Mouse (Mus musculus) lung, embryonic 15.5 days (tissue): ENCODE results near the gene Gbf1. TPM values are rescaled to one million over a fixed set of nuclear protein-coding genes. Genes with fewer than 3 reads are reported as not detected.

Source experiments
- ATAC-seq: fragments of 200-750 bp; cut with Nextera tagmentation; 2 replicates; pipeline ENCODE4 v1.8.0; 2017; ENCODE audit warnings: moderate number of reproducible peaks, borderline replicate concordance; ENCODE audit not compliant: low FRiP score, low TSS enrichment; ENCODE audit errors: extremely low read depth
- H3K27ac ChIP-seq: fragments of 300-500 bp; sonication (generic); 2 replicates; pipeline ENCODE4 v1.5.1; 2015; ENCODE audit warnings: moderate library complexity, mild to moderate bottlenecking, inconsistent platforms
- H3K27me3 ChIP-seq: fragments of 300-500 bp; sonication (generic); 2 replicates; pipeline ENCODE4 v1.6.1; 2015; ENCODE audit warnings: inconsistent platforms
- H3K36me3 ChIP-seq: fragments of 300-500 bp; sonication (generic); 2 replicates; pipeline ENCODE4 v1.6.1; 2015; ENCODE audit warnings: inconsistent platforms
- H3K4me1 ChIP-seq: fragments of 300-500 bp; sonication (generic); 2 replicates; pipeline ENCODE4 v1.6.1; 2015; ENCODE audit warnings: inconsistent platforms
- H3K4me2 ChIP-seq: fragments of 300-500 bp; sonication (generic); 2 replicates; pipeline ENCODE4 v1.6.1; 2015; ENCODE audit warnings: inconsistent platforms, mild to moderate bottlenecking, moderate library complexity
- H3K4me3 ChIP-seq: fragments of 300-500 bp; sonication (generic); 2 replicates; pipeline ENCODE4 v1.5.1; 2015; ENCODE audit warnings: mild to moderate bottlenecking, inconsistent platforms
- H3K9ac ChIP-seq: fragments of 300-500 bp; sonication (generic); 2 replicates; pipeline ENCODE4 v1.6.1; 2015; ENCODE audit warnings: inconsistent platforms
- H3K9me3 ChIP-seq: fragments of 300-500 bp; sonication (generic); 2 replicates; pipeline ENCODE4 v1.6.1; 2016; ENCODE audit warnings: inconsistent platforms
- WGBS: fragments of 180-500 bp; shearing (Covaris S2); methylation state at CpG from one replicate; pipeline ENCODE4 v1.1.7; 2015; 5-methylcytosine and 5-hydroxymethylcytosine counted together
- polyA plus RNA-seq: library from polyadenylated mRNA; unstranded; fragments of >200 nt; fragmentation: Nextera tagmentation; extraction: Ambion mirVana; gene quantifications from 2 replicates; pipeline ENCODE4 v1.2.1, GENCODE M21; 2015

The Gbf1 gene
- polyA plus RNA-seq, 1 experiment from 2014 or later, result 65.0 TPM

DNA sequence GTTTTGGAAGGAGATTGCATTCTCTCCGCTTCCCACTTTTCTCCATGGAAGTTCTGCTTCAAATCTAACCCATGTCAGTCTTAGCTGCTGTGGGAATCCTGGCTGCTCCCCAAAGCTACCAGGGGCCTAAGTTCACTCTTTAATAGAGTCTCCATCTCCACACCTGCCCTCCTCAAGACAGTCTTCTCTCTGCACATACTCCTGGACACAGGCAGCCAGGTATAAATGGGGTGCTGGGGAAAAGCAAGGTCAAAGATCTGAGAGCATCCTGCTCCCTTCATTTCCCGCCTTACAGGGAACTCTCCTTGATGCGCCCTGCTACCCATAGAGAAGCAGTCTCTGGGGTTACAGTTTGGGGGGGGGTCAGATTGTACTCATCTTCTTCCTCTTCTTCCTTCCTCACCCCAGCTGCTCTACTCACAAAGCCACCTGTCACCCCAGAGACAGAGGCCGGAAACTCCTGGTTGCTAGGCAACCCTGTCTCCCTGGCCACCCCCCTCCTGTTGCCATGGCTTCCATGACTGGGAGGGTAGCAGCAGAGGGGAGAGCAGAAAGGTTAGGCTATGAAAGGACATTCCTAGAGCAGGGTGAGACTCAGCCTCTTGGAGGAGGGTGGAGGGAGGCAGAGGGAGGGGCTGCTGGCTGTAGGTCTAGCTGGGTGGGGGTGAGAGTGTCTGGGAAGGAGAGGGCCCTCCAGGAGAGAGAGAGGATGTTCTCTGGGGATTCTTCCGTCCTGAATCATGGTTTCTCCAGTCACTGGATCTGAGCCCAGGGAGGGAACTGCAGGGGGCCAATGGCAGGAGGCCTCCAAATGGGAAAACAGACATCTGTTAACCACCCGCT, 169.0 kb downstream of the Gbf1 start:
- Histone ChIP-seq H3K4me2 (no peak overlapping the region), H3K9me3 (no peaks in the 10 kb centered on the region), H3K27me3 (peaks cover 99% of the 10 kb centered on the region), H3K4me1 (peaks cover 15% of the 10 kb centered on the region), H3K4me3 (no peak overlapping the region), H3K9ac (no peak overlapping the region), H3K36me3 (no peaks in the 10 kb centered on the region), H3K27ac (no peak overlapping the region)
- WGBS, result 24% methylated on average over 6 of the region's 6 CpGs
- no peak for ATAC-seq

DNA sequence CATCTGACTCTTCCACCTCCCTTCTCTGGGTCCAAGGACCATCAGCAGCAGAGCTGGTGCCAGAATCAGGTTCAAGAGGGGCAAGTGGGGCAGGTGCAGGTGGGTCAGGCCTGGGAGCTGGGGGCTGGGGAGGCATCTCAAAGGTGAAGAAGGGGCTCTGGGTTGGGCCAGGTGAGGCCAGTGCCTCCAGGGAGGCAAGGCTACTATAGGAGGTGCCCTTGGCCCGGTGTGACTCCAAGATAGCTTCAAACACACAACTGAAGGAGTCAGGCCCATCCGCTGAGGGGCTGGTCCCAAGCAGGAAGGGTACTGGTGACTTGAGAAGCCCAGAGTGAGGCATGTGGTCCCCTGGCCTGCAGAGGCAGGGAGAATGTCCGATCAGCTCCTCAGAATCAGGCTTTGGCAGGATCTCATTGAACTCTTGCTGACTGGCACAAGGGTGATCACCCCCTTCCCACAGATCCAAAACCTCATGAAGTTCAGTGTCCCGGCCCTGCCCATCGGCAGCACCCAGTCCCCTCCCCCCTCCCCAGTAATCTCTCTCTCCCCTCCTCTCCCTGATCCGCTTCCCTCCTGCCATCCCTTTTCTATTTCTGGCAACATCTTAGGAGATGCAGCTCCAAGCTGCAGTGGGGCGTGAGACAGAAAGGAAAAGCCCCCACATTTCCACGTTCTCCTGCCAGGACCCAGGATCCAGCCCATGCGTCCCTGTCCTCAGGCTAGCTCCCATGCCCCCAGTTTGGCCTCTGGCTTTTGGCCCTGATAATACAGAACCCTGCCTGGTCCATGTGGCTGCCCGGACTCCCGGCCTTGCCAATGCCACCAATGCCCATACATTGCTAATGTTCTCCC, 170.1 kb downstream of the Gbf1 start:
- WGBS, result 46% methylated on average over 11 of the region's 11 CpGs
- Histone ChIP-seq H3K4me3 (no peak overlapping the region), H3K4me2 (no peak overlapping the region), H3K9me3 (no peaks in the 10 kb centered on the region), H3K27me3 (peaks cover 99% of the 10 kb centered on the region), H3K9ac (no peak overlapping the region), H3K4me1 (peaks cover 22% of the 10 kb centered on the region), H3K36me3 (no peaks in the 10 kb centered on the region), H3K27ac (no peak overlapping the region)
- no peak for ATAC-seq

DNA sequence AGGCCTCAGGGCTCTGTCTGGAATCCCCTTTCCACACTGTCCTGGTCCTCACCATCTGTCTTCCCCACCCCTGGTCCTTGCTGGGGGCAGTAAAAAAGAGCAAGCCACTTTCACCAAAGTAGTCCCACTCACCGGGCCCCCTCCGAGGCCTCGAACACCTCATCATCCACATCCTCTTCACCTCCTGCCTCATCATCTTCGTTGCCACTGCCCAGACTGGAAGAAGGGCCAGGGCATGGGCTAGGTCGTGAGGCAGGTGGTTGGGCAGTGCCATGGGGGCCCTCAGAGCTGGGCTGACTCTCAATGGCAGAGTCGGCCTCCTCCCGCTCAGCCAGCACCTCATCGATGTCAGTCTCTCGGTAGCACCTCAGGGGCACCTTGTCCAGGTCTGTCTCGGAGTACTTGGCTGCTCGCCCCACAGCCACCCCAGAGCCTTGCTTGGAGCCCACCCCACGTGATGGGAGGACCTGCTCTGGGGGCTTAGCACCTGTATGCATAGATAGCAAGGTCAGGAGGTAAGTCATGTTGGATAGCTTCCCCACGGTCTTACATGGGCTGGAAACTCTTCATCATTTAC, 170.8 kb downstream of the Gbf1 start:
- peaks cover 96% of the 10 kb centered on the region for H3K27me3 ChIP-seq
- no peaks in the 10 kb centered on the region for H3K36me3 ChIP-seq
- H3K4me2 ChIP-seq, result no peak overlapping the region
- no peak for ATAC-seq
- WGBS, result 67% methylated on average over 13 of the region's 13 CpGs
- H3K27ac ChIP-seq, result no peak overlapping the region
- H3K4me1 ChIP-seq, result peaks cover 21% of the 10 kb centered on the region
- no peaks in the 10 kb centered on the region for H3K9me3 ChIP-seq
- no peak overlapping the region for H3K4me3 ChIP-seq
- no peak overlapping the region for H3K9ac ChIP-seq

DNA sequence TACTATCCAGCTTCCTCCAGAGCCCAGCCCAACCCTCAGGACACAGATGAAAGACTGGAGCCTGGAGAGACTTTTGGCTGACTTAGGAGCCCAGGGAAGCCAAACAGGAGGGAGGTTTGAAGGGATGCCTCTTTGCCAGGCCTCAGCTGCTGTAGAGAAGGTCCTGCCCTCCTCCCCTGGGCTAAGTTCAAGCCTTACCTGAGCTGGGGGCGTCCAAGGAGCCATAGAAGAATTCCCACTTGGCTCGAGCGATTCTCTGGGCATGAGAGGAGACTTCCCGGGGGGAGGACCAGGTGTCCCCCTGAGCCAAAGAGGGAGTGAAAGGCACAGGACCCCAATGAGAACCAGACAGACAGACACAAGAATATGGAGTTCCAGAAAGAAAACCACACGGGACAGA, 171.4 kb downstream of the Gbf1 start:
- Histone ChIP-seq H3K27me3 (peaks cover 89% of the 10 kb centered on the region), H3K9me3 (no peaks in the 10 kb centered on the region), H3K27ac (no peak overlapping the region), H3K9ac (no peak overlapping the region), H3K4me3 (no peak overlapping the region), H3K36me3 (no peaks in the 10 kb centered on the region), H3K4me1 (peaks cover 16% of the 10 kb centered on the region), H3K4me2 (no peak overlapping the region)
- no peak for ATAC-seq
- 66% methylated on average over 5 of the region's 5 CpGs for WGBS

DNA sequence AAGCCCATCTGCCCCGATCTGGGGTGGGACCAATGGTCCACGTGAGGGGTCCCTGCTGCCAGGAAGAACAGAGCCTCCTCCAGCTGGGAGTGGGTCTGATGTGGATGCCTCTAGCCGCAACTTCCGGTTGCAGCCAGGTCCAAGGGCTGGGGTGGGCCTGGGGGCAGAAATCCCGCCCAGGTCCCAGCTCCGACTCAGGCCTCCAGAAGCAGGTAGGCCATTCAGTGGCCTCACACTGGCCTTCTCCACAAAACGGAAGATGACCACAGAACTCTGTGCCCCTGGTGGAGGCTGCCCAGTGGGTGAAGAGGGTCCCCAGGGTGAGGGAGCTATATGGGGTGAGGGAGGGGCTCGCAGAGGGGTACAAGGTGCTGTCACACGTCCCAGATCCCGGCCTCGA, 172.1 kb downstream of the Gbf1 start:
- Histone ChIP-seq H3K4me3 (no peak overlapping the region), H3K9me3 (no peaks in the 10 kb centered on the region), H3K27me3 (peaks cover 83% of the 10 kb centered on the region), H3K36me3 (no peaks in the 10 kb centered on the region), H3K4me2 (no peak overlapping the region), H3K27ac (no peak overlapping the region), H3K4me1 (peaks cover 22% of the 10 kb centered on the region), H3K9ac (no peak overlapping the region)
- WGBS, result 57% methylated on average over 11 of the region's 11 CpGs
- no peak for ATAC-seq

DNA sequence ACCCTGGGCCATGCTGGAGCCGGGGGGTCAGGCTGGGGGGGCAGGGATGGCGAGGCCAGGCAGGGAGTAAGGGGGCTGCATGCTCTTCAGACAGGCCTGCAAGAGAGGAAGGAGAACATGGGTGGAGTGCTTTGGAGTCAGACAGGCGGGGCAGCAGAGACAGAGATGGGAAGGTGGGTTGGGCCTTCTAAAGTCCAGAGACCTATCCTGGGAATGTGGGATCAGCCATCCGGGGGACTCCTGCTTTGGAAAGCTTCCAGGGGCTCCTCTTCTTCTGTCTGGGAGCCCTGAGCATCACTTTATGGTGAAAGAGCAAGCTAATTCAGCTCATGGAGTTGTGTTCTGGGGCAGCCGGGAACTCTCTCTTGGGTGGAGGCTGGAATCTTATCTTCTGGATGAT, 172.6 kb downstream of the Gbf1 start:
- WGBS, result 50% methylated on average over 5 of the region's 5 CpGs
- no peak for ATAC-seq

DNA sequence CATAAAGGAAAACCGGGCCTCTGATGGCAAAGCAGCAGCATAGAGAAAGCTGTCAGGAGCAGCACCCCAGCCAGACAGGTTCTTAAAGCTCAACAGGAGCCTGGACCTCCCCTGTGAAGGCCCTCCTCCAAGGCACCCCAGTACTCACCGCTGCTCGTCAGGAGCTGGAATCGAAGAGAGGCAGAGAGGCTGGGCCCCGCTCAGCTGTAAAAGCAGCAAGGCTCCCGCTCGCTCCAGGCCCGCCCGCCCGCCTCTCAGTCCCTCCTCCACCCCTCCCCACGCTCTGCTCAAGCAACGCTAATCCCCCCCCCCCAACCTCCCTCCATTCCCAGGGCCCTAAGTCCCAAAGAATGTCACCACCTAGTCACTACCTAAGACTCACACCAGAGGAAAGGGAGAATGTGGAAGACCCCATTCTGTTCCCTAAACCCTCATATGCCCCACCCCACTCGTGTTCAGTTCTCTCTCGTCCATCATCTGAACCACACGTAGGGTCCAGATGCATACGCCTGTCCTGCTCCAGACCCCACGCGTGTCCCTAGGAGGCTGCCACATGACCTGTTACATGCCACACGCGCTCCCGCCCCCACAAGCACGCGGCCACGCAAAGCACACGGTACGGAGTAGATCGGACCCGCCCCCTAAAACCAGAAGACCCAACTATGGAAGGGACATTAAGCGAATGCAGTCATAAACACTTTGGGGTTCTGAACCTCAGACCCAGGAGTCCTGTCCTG, 173.9 kb downstream of the Gbf1 start:
- Histone ChIP-seq H3K27me3 (peaks cover 65% of the 10 kb centered on the region), H3K4me2 (peak overlapping the region; percentile 100; the same call in 1 of the 2 replicates)

More for the DNA sequence above, 172.6 kb downstream of the Gbf1 start:
- Histone ChIP-seq H3K9ac (no peak overlapping the region), H3K27me3 (peaks cover 77% of the 10 kb centered on the region), H3K4me2 (no peak overlapping the region), H3K4me3 (no peak overlapping the region), H3K36me3 (no peaks in the 10 kb centered on the region), H3K9me3 (no peaks in the 10 kb centered on the region), H3K27ac (no peak overlapping the region), H3K4me1 (peaks cover 27% of the 10 kb centered on the region)

DNA sequence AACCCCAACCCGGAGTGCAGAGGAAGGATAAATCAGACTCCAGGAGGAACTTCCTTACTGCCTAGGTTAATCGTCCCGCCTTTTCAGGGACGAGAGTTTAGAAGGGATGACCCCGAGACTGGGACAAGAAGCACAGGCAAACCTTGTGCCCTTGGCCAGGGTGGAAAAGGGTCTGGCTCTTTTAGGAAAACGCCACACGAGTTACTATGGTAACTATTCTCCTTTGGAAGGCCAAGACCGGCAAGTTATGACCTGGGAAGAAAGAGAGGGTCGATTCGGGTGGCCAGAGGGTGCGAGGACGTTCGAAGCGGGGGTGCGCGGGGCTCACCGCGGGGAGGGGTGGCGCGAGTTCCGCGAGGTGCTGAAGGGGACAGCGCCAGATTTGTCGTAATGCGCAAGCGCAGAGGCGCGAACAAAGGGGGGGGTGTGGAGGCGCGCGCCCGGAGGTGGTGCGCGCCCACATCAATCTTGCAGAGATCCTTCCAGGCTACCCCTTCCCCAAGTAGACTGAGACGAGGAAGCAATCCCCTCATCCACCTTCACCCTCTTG, 174.5 kb downstream of the Gbf1 start, which contains the start of gene Psd:
Gene Psd (minus strand): TSS at position 401 of the 550 bp plus-strand sequence.
- Histone ChIP-seq H3K27me3 (peaks cover 58% of the 10 kb centered on the region), H3K36me3 (peaks cover 11% of the 10 kb centered on the region; the same call in 1 of the 2 replicates), H3K4me2 (peak within 1 kb of the TSS; percentile 100), H3K9me3 (no peaks in the 10 kb centered on the region), H3K4me3 (peak within 1 kb of the TSS; percentile 76), H3K4me1 (peaks cover 27% of the 10 kb centered on the region), H3K27ac (peak within 1 kb of the TSS; percentile 89), H3K9ac (peak within 1 kb of the TSS; percentile 70)
- ATAC-seq, result no peak
- 2% methylated on average over 35 of the region's 35 CpGs for WGBS

More for the DNA sequence above, 173.9 kb downstream of the Gbf1 start:
- Histone ChIP-seq H3K27ac (no peak overlapping the region), H3K9me3 (no peaks in the 10 kb centered on the region), H3K4me3 (no peak overlapping the region; the same call in 1 of the 2 replicates), H3K9ac (no peak overlapping the region), H3K4me1 (peaks cover 27% of the 10 kb centered on the region), H3K36me3 (peaks cover 8% of the 10 kb centered on the region; the same call in 1 of the 2 replicates)
- no peak for ATAC-seq
- WGBS, result 4% methylated on average over 29 of the region's 29 CpGs

DNA sequence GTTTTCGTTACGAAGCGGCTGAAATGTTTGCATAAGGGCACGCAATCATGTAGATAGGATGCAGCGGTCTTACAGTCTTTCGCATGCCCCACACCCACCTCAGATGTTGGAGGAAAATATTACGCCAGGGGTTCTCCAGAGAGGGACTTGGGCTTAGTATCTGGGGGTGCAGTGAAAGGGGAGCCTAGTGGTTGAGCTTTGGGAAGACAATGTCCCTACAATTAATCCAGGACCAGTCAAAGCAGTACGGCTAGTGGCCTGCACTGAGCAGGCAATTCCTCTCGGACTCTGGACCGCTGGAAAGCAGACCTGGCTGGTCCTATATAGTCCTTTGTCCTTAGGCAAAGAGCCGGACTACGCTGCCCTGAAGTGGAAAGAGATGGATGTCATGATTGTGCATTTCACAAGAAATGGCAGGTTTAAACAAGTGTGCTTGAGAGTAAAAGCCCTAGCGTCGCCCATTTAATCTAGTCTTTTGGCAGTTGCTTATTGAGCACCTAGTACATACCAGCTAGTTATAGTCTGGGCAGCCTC, 175.3 kb downstream of the Gbf1 start:
- 23% methylated on average over 14 of the region's 14 CpGs for WGBS
- Histone ChIP-seq H3K36me3 (peaks cover 11% of the 10 kb centered on the region; the same call in 1 of the 2 replicates), H3K9me3 (no peaks in the 10 kb centered on the region), H3K4me2 (peak overlapping the region; percentile 100), H3K4me1 (peaks cover 27% of the 10 kb centered on the region), H3K4me3 (peak overlapping the region; percentile 76), H3K27me3 (peaks cover 51% of the 10 kb centered on the region), H3K9ac (peak overlapping the region; percentile 70), H3K27ac (peak overlapping the region; percentile 89)
- ATAC-seq, result no peak

DNA sequence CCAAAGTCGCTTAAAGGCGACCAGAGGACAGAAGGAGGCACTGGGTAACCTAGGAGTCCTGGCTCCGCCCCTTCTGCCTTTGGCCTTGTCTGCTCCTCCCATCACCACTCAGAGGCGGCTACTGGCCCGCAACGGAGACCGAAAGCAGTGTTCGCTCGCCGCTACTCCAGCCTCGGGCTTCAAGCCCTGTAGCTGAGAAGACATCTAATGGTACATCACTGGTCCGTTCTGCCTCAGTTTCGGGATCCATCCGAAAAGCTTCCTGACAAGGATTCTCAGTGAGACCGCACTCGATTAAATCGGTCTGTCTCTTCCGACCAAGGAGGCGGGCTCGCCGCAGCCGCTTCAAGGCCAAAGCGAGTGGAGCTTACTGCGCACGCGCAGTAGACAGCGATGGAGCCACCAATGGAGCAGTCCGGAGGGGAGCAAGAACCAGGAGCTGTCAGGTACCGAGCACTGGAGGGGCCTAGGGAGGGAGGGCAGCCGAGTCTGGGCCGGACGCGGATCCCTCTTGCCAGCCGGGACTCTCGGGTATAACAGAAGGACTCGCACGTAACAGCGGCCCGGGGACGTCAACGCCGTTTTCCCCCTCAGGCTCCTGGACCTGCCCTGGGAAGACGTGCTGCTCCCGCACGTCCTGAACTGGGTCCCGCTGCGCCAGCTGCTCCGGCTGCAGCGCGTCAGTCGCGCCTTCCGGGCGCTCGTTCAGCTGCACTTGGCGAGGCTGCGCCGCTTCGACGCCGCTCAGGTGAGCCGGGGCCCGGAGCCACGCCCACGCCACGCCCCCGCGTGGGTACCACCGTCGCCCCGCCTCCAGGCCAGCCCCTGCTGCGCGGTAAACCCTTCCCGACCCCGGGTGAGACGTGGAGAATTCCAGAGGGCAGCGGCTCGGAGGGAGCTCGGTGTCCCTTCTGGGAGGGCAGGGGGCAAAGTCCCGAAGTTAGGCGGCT, 176.0 kb downstream of the Gbf1 start, which contains the start of gene Fbxl15:
Gene Fbxl15 (plus strand): TSS at position 104 of the 950 bp plus-strand sequence.
- Histone ChIP-seq H3K4me1 (peaks cover 27% of the 10 kb centered on the region), H3K27ac (peak within 1 kb of the TSS; percentile 89), H3K9me3 (no peaks in the 10 kb centered on the region), H3K9ac (peak within 1 kb of the TSS; percentile 70), H3K4me3 (peak within 1 kb of the TSS; percentile 76), H3K36me3 (peaks cover 11% of the 10 kb centered on the region; the same call in 1 of the 2 replicates), H3K27me3 (peaks cover 43% of the 10 kb centered on the region), H3K4me2 (peak within 1 kb of the TSS; percentile 100)
- ATAC-seq, result peak; percentile 87
- under 1% methylated on average over 81 of the region's 81 CpGs for WGBS
